13 mouse cellular contexts compared by ENCODE assay signal in genomic region chr8:11666023-11666716, GRCm38 (mm10). TPM values are rescaled to one million over a fixed set of nuclear protein-coding genes. Genes with fewer than 3 reads are reported as not detected.
"Had no signal": no experiment of that assay in that cellular context is flagged by ENCODE, and none has a peak within 500 bp of the region (broad histone marks: within the 10 kb centered on the region; RNA-seq: fewer than 3 reads in every experiment).

No protein-coding gene starts in this region.

RNA-seq across cellular contexts. Expression of gene 1700016D06Rik, which starts 34.7 kb away (rescaled TPM):
- polyA plus RNA-seq: kidney, embryonic 16.5 days; limb, embryonic 11.5 days; limb, embryonic 14.5 days; liver, adult 2 months; liver, embryonic 13.5 days; liver, embryonic 16.5 days; lung, adult 2 months; lung, embryonic 16.5 days; midbrain, embryonic 11.5 days; midbrain, embryonic 15.5 days; neural tube, embryonic 14.5 days; stomach, embryonic 15.5 days; thymus, postnatal 0 days had no signal
